Mouse (Mus musculus): ENCODE results near the gene Sgsm1. TPM values are rescaled to one million over a fixed set of nuclear protein-coding genes. Genes with fewer than 3 reads are reported as not detected.

Gene Sgsm1
- total RNA-seq (2014; fragmentation: Nextera tagmentation) (not detected in 2 replicates), total RNA-seq (2017) (under 0.01 and 0.05 TPM in 2 replicates), polyA plus RNA-seq (2012) (not detected in 2 replicates)

DNA sequence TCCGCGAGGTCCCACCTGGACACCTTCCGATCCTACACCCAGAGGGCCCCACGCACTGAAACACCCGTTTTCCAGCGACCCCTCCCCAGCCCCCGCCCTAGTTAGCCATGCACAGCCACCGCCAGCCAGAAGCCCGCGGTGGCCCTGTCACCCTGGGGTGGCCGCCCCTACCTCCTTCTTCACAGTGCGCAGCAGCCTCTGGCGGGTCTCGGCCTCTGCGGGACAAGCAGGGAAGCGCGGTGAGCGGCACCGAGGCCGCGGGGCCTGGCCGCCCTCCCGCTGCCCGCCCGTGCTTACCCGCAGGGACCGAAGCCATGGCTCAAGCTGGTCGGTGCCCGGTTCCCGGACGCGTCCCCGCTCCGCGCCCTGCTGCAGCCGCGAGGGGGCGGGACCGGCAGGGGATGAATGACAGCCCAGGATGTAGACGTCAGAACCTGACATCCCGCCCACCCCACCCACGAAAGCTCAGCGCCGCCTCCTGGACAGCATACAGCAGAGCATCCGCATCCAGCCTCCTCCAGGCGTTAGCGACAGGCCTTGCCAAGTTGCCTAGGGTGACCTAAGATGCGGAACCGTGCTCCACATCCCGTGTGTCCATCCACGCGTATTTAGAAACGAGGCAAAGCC lies at the start of gene Sgsm1:
Gene Sgsm1, minus strand, starts transcription at position 410 of the 627 bp plus-strand sequence.
- no peaks in the 10 kb centered on the region for H3K36me3 ChIP-seq (replicated peaks)
- no peak for DNase-seq (ENCODE audit: low spot score)
- H3K9me3 ChIP-seq (replicated peaks), result peaks cover 89% of the 10 kb centered on the region
- H3K4me3 ChIP-seq (ENCODE audit: low read depth, low read length), result peak within 1 kb of the TSS; percentile 13; the same call in 1 of the 2 replicates
- TF ChIP-seq GATA2 (IDR thresholded peaks at IDR 0.05; ENCODE audit: borderline replicate concordance, low read depth, low read length), result no peak
- TF ChIP-seq POLR2AphosphoS5 (IDR thresholded peaks at IDR 0.05; ENCODE audit: insufficient replicate concordance, low read depth, low read length), result no peak
- no peak for ATAC-seq (ENCODE audit: extremely low read depth, insufficient number of reproducible peaks, low FRiP score, poor library complexity, severe bottlenecking)
- H3K4me1 ChIP-seq (ENCODE audit: insufficient read depth, low read depth, low read length), result no peaks in the 10 kb centered on the region
- H3K27me3 ChIP-seq (ENCODE audit: insufficient read depth, low read length), result no peaks in the 10 kb centered on the region

DNA sequence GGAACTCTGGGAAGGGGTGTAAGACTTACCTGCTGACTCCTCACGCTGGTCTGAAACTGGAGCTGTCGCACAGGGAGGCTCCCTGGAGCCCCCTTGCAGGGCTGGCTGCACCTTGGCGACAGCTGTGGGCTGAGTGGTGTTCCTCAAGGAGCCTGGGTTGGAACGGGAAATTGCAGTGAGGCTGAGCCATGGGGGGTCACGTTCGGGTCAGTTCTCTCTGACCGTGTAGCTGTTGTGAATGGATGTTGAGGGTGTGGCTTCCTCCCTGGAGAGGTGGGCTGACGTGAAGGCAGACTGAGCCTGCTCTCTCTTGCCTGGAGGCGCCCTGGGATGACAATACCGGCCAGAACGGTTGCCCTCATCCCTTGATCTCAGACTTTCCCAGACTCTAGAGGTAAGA lies 48.2 kb upstream of the Sgsm1 start:
- TF ChIP-seq GATA1 (IDR thresholded peaks at IDR 0.05; ENCODE audit: borderline replicate concordance, low read length) (no peak), GATA2 (IDR thresholded peaks at IDR 0.05; ENCODE audit: borderline replicate concordance, low read depth, low read length) (no peak), TAL1 (conservative IDR thresholded peaks at IDR 0.05; ENCODE audit: low read depth, low read length) (no peak), CTCF (IDR thresholded peaks at IDR 0.05; ENCODE audit: low read depth, low read length) (no peak), POLR2AphosphoS5 (IDR thresholded peaks at IDR 0.05; ENCODE audit: insufficient replicate concordance, low read depth, low read length) (no peak)
- Histone ChIP-seq H3K4me3 (ENCODE audit: low read depth, low read length) (peak overlapping the region; percentile 21; the same call in 1 of the 2 replicates), H3K4me1 (ENCODE audit: insufficient read depth, low read depth, low read length) (no peaks in the 10 kb centered on the region), H3K36me3 (replicated peaks) (no peaks in the 10 kb centered on the region), H3K27me3 (ENCODE audit: insufficient read depth, low read length) (no peaks in the 10 kb centered on the region; the same call in 1 of the 2 replicates), H3K9me3 (replicated peaks) (peaks cover 78% of the 10 kb centered on the region)
- no peak for ATAC-seq (ENCODE audit: extremely low read depth, insufficient number of reproducible peaks, low FRiP score, poor library complexity, severe bottlenecking)
- DNase-seq (ENCODE audit: low spot score), result no peak

DNA sequence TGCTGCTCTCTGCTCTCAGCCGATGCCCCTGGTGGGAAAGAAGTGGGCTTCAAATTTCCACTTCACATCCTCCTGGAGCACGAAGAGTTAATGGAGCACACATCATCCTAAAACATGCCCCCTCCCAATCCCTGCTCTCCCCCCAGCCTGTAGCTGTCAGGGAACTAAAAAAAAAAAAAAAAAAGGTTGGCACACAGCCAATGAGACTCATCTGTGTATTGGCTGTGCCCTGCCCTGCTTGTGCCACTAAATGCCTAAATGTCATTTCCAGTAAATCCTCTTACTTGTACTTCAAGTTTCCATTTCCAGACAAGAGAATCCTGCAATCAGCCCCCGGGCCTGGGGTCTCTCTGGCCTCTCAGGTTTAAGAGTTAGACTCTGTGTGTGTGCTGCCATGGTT lies 47.1 kb upstream of the Sgsm1 start:
- TF ChIP-seq GATA1 (IDR thresholded peaks at IDR 0.05; ENCODE audit: borderline replicate concordance, low read length), result no peak
- no peak for TF ChIP-seq TAL1 (conservative IDR thresholded peaks at IDR 0.05; ENCODE audit: low read depth, low read length)
- TF ChIP-seq GATA2 (IDR thresholded peaks at IDR 0.05; ENCODE audit: borderline replicate concordance, low read depth, low read length), result no peak
- no peak for TF ChIP-seq CTCF (IDR thresholded peaks at IDR 0.05; ENCODE audit: low read depth, low read length)
- TF ChIP-seq POLR2AphosphoS5 (IDR thresholded peaks at IDR 0.05; ENCODE audit: insufficient replicate concordance, low read depth, low read length), result no peak
- H3K4me3 ChIP-seq (ENCODE audit: low read depth, low read length), result no peak overlapping the region
- no peaks in the 10 kb centered on the region for H3K4me1 ChIP-seq (ENCODE audit: insufficient read depth, low read depth, low read length)
- peaks cover 78% of the 10 kb centered on the region for H3K9me3 ChIP-seq (replicated peaks)
- DNase-seq (ENCODE audit: low spot score) (no peak), ATAC-seq (ENCODE audit: extremely low read depth, insufficient number of reproducible peaks, low FRiP score, poor library complexity, severe bottlenecking) (no peak)
- H3K36me3 ChIP-seq (replicated peaks), result no peaks in the 10 kb centered on the region
- H3K27me3 ChIP-seq (ENCODE audit: insufficient read depth, low read length), result no peaks in the 10 kb centered on the region; the same call in 1 of the 2 replicates

DNA sequence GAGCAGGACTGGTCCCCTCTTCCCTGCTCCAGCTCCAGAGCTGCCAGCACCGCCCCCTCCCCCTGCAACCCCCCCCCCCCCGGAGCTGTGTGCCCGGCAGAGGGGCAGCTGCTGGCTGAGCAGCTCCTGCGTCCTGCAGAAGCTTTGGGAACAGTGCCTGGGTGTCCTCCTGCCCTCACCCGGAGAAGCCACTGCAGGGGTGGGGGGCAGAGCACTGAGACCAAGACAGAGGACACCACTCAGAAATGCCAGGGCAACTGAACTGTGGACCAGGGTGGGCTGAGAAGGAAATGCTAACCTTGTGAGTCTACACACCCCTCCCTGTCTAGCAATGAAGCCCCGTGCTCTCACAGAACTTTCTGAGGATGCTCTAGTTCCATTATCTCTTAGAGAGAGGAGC lies 46.6 kb upstream of the Sgsm1 start, which contains the start of gene Aym1:
Gene Aym1, plus strand, starts transcription at position 109 of the 400 bp plus-strand sequence.
- no peak for TF ChIP-seq GATA2 (IDR thresholded peaks at IDR 0.05; ENCODE audit: borderline replicate concordance, low read depth, low read length)
- no peak for TF ChIP-seq GATA1 (IDR thresholded peaks at IDR 0.05; ENCODE audit: borderline replicate concordance, low read length)
- TF ChIP-seq CTCF (IDR thresholded peaks at IDR 0.05; ENCODE audit: low read depth, low read length), result no peak
- no peak for TF ChIP-seq TAL1 (conservative IDR thresholded peaks at IDR 0.05; ENCODE audit: low read depth, low read length)
- TF ChIP-seq POLR2AphosphoS5 (IDR thresholded peaks at IDR 0.05; ENCODE audit: insufficient replicate concordance, low read depth, low read length), result no peak
- no peak for ATAC-seq (ENCODE audit: extremely low read depth, insufficient number of reproducible peaks, low FRiP score, poor library complexity, severe bottlenecking)
- no peaks in the 10 kb centered on the region for H3K4me1 ChIP-seq (ENCODE audit: insufficient read depth, low read depth, low read length)

DNA sequence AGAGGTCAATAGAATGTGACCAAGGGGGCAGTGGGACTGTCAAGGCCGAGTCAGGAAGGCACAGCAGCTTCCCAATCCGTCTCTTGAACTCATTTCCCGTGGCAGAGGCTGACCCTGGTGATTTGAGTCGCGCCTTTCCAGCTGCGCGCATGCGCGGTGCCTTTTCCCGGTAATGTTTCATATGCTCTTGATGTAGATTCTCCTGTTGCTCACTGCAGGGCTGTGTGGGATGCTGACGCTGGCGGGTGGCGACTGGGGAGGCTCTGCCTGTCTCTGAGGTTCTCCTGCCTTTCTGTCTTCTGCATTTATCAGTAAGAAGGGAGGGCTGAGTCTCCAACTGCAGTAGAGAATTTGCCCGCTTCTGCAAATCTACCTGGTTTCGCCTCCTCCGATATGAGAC lies 43.7 kb upstream of the Sgsm1 start:
- DNase-seq (ENCODE audit: low spot score) (no peak), ATAC-seq (ENCODE audit: extremely low read depth, insufficient number of reproducible peaks, low FRiP score, poor library complexity, severe bottlenecking) (no peak)
- H3K9me3 ChIP-seq (replicated peaks), result peaks cover 77% of the 10 kb centered on the region
- no peak overlapping the region for H3K4me3 ChIP-seq (ENCODE audit: low read depth, low read length)
- TF ChIP-seq TAL1 (conservative IDR thresholded peaks at IDR 0.05; ENCODE audit: low read depth, low read length) (no peak), GATA1 (IDR thresholded peaks at IDR 0.05; ENCODE audit: borderline replicate concordance, low read length) (no peak), POLR2AphosphoS5 (IDR thresholded peaks at IDR 0.05; ENCODE audit: insufficient replicate concordance, low read depth, low read length) (no peak), CTCF (IDR thresholded peaks at IDR 0.05; ENCODE audit: low read depth, low read length) (no peak), GATA2 (IDR thresholded peaks at IDR 0.05; ENCODE audit: borderline replicate concordance, low read depth, low read length) (no peak)
- no peaks in the 10 kb centered on the region for H3K4me1 ChIP-seq (ENCODE audit: insufficient read depth, low read depth, low read length)
- H3K27me3 ChIP-seq (ENCODE audit: insufficient read depth, low read length), result no peaks in the 10 kb centered on the region; the same call in 1 of the 2 replicates
- no peaks in the 10 kb centered on the region for H3K36me3 ChIP-seq (replicated peaks)

More for the DNA sequence above, 46.6 kb upstream of the Sgsm1 start, which contains the start of gene Aym1:
- peaks cover 78% of the 10 kb centered on the region for H3K9me3 ChIP-seq (replicated peaks)
- H3K4me3 ChIP-seq (ENCODE audit: low read depth, low read length), result no peak within 1 kb of the TSS
- no peak for DNase-seq (ENCODE audit: low spot score)
- no peaks in the 10 kb centered on the region; the same call in 1 of the 2 replicates for H3K27me3 ChIP-seq (ENCODE audit: insufficient read depth, low read length)
- H3K36me3 ChIP-seq (replicated peaks), result no peaks in the 10 kb centered on the region

DNA sequence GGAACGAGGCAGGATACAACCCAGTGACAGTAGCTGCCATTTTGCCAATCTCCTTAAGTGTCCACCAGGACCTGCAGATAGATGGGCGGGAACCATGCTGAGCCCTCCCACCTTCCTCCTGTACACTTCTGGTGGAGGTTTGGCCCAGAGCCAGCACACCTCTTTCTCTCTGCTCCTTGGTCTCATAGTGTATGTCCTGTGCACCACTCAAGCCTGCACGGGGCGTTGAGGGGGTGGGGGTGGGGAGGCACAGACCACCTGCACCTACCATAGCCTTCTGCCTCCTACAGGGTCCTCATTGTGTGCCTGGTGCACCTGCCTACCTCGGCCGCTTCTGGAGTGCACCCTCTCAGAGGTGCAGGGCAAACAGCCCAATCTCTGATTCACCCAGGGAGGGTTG lies 42.0 kb upstream of the Sgsm1 start:
- Histone ChIP-seq H3K27me3 (ENCODE audit: insufficient read depth, low read length) (no peaks in the 10 kb centered on the region), H3K36me3 (replicated peaks) (no peaks in the 10 kb centered on the region), H3K4me3 (ENCODE audit: low read depth, low read length) (no peak overlapping the region), H3K9me3 (replicated peaks) (peaks cover 80% of the 10 kb centered on the region), H3K4me1 (ENCODE audit: insufficient read depth, low read depth, low read length) (no peaks in the 10 kb centered on the region)
- ATAC-seq (ENCODE audit: extremely low read depth, insufficient number of reproducible peaks, low FRiP score, poor library complexity, severe bottlenecking) (no peak), DNase-seq (ENCODE audit: low spot score) (no peak)
- TF ChIP-seq TAL1 (conservative IDR thresholded peaks at IDR 0.05; ENCODE audit: low read depth, low read length) (no peak), GATA2 (IDR thresholded peaks at IDR 0.05; ENCODE audit: borderline replicate concordance, low read depth, low read length) (no peak), POLR2AphosphoS5 (IDR thresholded peaks at IDR 0.05; ENCODE audit: insufficient replicate concordance, low read depth, low read length) (no peak), GATA1 (IDR thresholded peaks at IDR 0.05; ENCODE audit: borderline replicate concordance, low read length) (no peak), CTCF (IDR thresholded peaks at IDR 0.05; ENCODE audit: low read depth, low read length) (no peak)

All from G1E (cell line).